22 mouse cellular contexts compared by ENCODE assay signal in the genomic region with DNA sequence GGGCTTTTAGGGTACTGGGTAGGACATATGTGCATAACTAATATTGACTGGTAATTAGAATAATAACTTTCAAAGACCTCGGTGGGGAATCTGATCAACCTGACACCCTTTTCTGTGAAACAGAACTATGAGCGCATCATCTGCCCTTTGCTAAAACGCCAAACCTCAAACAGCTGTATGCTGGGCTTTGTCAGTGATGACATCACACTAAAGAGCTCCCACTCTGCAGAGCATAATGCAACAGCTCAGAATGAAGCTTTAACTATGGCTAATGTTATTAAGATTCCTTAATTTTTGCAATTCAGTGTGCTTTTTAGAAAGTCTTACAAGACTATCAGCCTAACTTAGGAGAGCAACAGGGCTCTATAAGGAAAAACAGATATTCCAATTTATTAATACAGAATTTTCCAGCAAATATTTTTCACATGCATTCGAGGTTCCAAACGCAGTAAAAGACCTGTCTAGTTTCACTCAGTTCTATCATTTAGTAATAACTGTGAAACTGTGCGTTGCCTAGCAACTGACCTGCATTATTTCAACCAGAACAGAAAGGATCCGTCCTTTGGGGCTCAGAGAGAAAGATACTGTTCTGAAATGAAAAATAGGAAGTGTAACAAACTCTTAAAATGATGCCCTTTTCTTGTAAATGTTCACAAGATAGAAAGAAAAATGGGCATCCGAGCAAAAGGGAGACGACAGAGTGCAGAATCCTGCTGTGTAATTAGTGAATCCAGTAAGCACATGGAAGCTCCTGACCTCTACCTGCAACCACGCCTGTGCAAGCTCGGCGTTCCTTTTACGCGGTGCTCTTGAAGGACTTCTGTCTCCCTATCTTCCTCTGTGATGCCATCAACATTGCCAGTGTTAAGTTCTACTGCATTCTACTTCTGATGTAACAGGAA.
A peak's percentile ranks its signal among the peaks of the same experiment; 100 is the strongest.
DNase-seq lines count a peak whose midpoint lies in the region; ATAC-seq and TF ChIP-seq lines count a peak whose summit lies in the region.
"Had no signal": no experiment of that assay in that cellular context is flagged by ENCODE, and none has a peak within 500 bp of the region (broad histone marks: within the 10 kb centered on the region; RNA-seq: fewer than 3 reads in every experiment).

No protein-coding gene starts in this region.

- H3K27me3 ChIP-seq in forebrain, embryonic 13.5 days, result no peaks in the 10 kb centered on the region
- no peaks in the 10 kb centered on the region for H3K27me3 ChIP-seq in forebrain, embryonic 10.5 days (ENCODE audit: poor library complexity, severe bottlenecking)
- H3K27me3 ChIP-seq in hindbrain, postnatal 0 days (ENCODE audit: insufficient read depth, low read length), result no peaks in the 10 kb centered on the region
- H3K27me3 ChIP-seq in hindbrain, embryonic 12.5 days, result no peaks in the 10 kb centered on the region
- no peaks in the 10 kb centered on the region for H3K27me3 ChIP-seq in midbrain, embryonic 16.5 days (ENCODE audit: control insufficient read depth, insufficient read depth, low read depth, low read length)
- H3K27me3 ChIP-seq in midbrain, embryonic 10.5 days (ENCODE audit: low read depth, poor library complexity, severe bottlenecking), result no peaks in the 10 kb centered on the region
- H3K27me3 ChIP-seq: embryonic facial prominence, embryonic 13.5 days; liver, embryonic 12.5 days had no signal

- no peak overlapping the region for H3K4me2 ChIP-seq in forebrain, embryonic 13.5 days
- peak overlapping the region; percentile 39 for H3K4me2 ChIP-seq in hindbrain, postnatal 0 days (ENCODE audit: low read depth, low read length)
- no peak overlapping the region for H3K4me2 ChIP-seq in hindbrain, embryonic 12.5 days (replicated peaks)
- peak overlapping the region; percentile 41 for H3K4me2 ChIP-seq in midbrain, embryonic 16.5 days (ENCODE audit: low read length)
- H3K4me2 ChIP-seq: embryonic facial prominence, embryonic 13.5 days; liver, embryonic 12.5 days; lung, embryonic 14.5 days had no signal

- H3K4me1 ChIP-seq in forebrain, embryonic 13.5 days, result no peaks in the 10 kb centered on the region
- no peaks in the 10 kb centered on the region for H3K4me1 ChIP-seq in forebrain, embryonic 10.5 days
- no peaks in the 10 kb centered on the region for H3K4me1 ChIP-seq in hindbrain, postnatal 0 days (ENCODE audit: insufficient read depth, low read length)
- no peaks in the 10 kb centered on the region for H3K4me1 ChIP-seq in hindbrain, embryonic 12.5 days
- peaks cover 12% of the 10 kb centered on the region for H3K4me1 ChIP-seq in midbrain, embryonic 16.5 days (ENCODE audit: control insufficient read depth, insufficient read depth, low read length)
- no peaks in the 10 kb centered on the region for H3K4me1 ChIP-seq in midbrain, embryonic 10.5 days
- H3K4me1 ChIP-seq: embryonic facial prominence, embryonic 13.5 days had no signal

- no peak overlapping the region for H3K9ac ChIP-seq in forebrain, embryonic 13.5 days
- H3K9ac ChIP-seq in hindbrain, postnatal 0 days (replicated peaks; ENCODE audit: low read length), result no peak overlapping the region
- no peak overlapping the region for H3K9ac ChIP-seq in hindbrain, embryonic 12.5 days
- H3K9ac ChIP-seq in midbrain, embryonic 16.5 days (ENCODE audit: low read depth, low read length), result peak overlapping the region; percentile 38; the same call in 1 of the 2 replicates
- H3K9ac ChIP-seq: embryonic facial prominence, embryonic 13.5 days; liver, embryonic 12.5 days; lung, embryonic 14.5 days had no signal

- no peaks in the 10 kb centered on the region for H3K9me3 ChIP-seq in forebrain, embryonic 13.5 days (replicated peaks)
- H3K9me3 ChIP-seq in forebrain, embryonic 10.5 days, result no peaks in the 10 kb centered on the region
- H3K9me3 ChIP-seq in hindbrain, postnatal 0 days (ENCODE audit: low read length), result no peaks in the 10 kb centered on the region
- H3K9me3 ChIP-seq in hindbrain, embryonic 12.5 days (replicated peaks), result no peaks in the 10 kb centered on the region
- H3K9me3 ChIP-seq in midbrain, embryonic 16.5 days (replicated peaks; ENCODE audit: control insufficient read depth, low read length, poor library complexity, severe bottlenecking), result no peaks in the 10 kb centered on the region
- H3K9me3 ChIP-seq in midbrain, embryonic 10.5 days (replicated peaks), result no peaks in the 10 kb centered on the region
- H3K9me3 ChIP-seq: embryonic facial prominence, embryonic 13.5 days; liver, embryonic 12.5 days had no signal

- no peaks in the 10 kb centered on the region for H3K36me3 ChIP-seq in forebrain, embryonic 13.5 days (ENCODE audit: poor library complexity, severe bottlenecking)
- H3K36me3 ChIP-seq in forebrain, embryonic 10.5 days (replicated peaks), result no peaks in the 10 kb centered on the region
- H3K36me3 ChIP-seq in hindbrain, postnatal 0 days (ENCODE audit: insufficient read depth, low read length), result no peaks in the 10 kb centered on the region
- H3K36me3 ChIP-seq in hindbrain, embryonic 12.5 days, result no peaks in the 10 kb centered on the region
- no peaks in the 10 kb centered on the region for H3K36me3 ChIP-seq in midbrain, embryonic 16.5 days (ENCODE audit: control insufficient read depth, insufficient read depth, low read length)
- no peaks in the 10 kb centered on the region for H3K36me3 ChIP-seq in midbrain, embryonic 10.5 days
- H3K36me3 ChIP-seq: embryonic facial prominence, embryonic 13.5 days; liver, embryonic 12.5 days had no signal

- ATAC-seq in forebrain, embryonic 13.5 days, result 0 out of 2 replicates have a peak, but pooled peaks have one; percentile 33
- ATAC-seq in hindbrain, postnatal 0 days, result peak; percentile 77
- no peak for ATAC-seq in hindbrain, embryonic 12.5 days (ENCODE audit: low FRiP score)
- peak; percentile 94 for ATAC-seq in midbrain, embryonic 16.5 days
- ATAC-seq: activated CD4-positive, CD25-positive, alpha-beta regulatory T cell, adult 4 months; CD4-positive, CD25-positive, alpha-beta regulatory T cell, adult 4 months; liver, embryonic 12.5 days had no signal

- intact Hi-C loops in gastrocnemius, postnatal 36 days (cut with DNase I), result no loop called here

- WGBS in forebrain, embryonic 13.5 days, result 75% methylated on average over 14 of the region's 14 CpGs
- 80% methylated on average over 14 of the region's 14 CpGs for WGBS in forebrain, embryonic 10.5 days
- 46% methylated on average over 14 of the region's 14 CpGs for WGBS in hindbrain, postnatal 0 days
- 64% methylated on average over 14 of the region's 14 CpGs for WGBS in hindbrain, embryonic 12.5 days
- 48% methylated on average over 14 of the region's 14 CpGs for WGBS in midbrain, embryonic 16.5 days
- WGBS in midbrain, embryonic 10.5 days, result 83% methylated on average over 14 of the region's 14 CpGs

- no peak for DNase-seq in forebrain, embryonic 10.5 days (ENCODE audit: extremely low spot score, low spot score)
- DNase-seq in hindbrain, postnatal 0 days (ENCODE audit: low spot score), result peak; percentile 63
- no peak for DNase-seq in midbrain, embryonic 10.5 days (ENCODE audit: low spot score)
- no peak for DNase-seq in yolk sac, embryonic 10.5 days (ENCODE audit: low spot score)
- no peak for DNase-seq in gastrocnemius, postnatal 36 days
- DNase-seq: adrenal gland, postnatal 10 days; cerebellum, adult 11-12 months; cerebellum, postnatal 14 days; gastrocnemius, postnatal 14 days; kidney, adult 18-20 months; left cerebral cortex, postnatal 4 days; lung, embryonic 14.5 days; lung, postnatal 36 days; thymus, postnatal 25 days had no signal

- TF ChIP-seq CTCF in hindbrain, postnatal 0 days (IDR thresholded peaks at IDR 0.05; ENCODE audit: low read depth), result no peak

- no peak overlapping the region for H3K27ac ChIP-seq in forebrain, embryonic 13.5 days
- H3K27ac ChIP-seq in forebrain, embryonic 10.5 days, result no peak overlapping the region
- H3K27ac ChIP-seq in hindbrain, postnatal 0 days, result peak overlapping the region; percentile 27; the same call in 1 of the 2 replicates
- H3K27ac ChIP-seq in hindbrain, embryonic 12.5 days, result no peak overlapping the region
- H3K27ac ChIP-seq in midbrain, embryonic 16.5 days (ENCODE audit: low read length), result peak overlapping the region; percentile 77
- H3K27ac ChIP-seq in midbrain, embryonic 10.5 days (replicated peaks), result no peak overlapping the region
- H3K27ac ChIP-seq: embryonic facial prominence, embryonic 13.5 days; kidney, postnatal 0 days; liver, embryonic 12.5 days had no signal

- no peak overlapping the region for H3K4me3 ChIP-seq in forebrain, embryonic 13.5 days
- no peak overlapping the region for H3K4me3 ChIP-seq in forebrain, embryonic 10.5 days
- peak overlapping the region; percentile 18; the same call in 1 of the 2 replicates for H3K4me3 ChIP-seq in hindbrain, postnatal 0 days (ENCODE audit: low read length)
- no peak overlapping the region for H3K4me3 ChIP-seq in hindbrain, embryonic 12.5 days
- peak overlapping the region; percentile 24 for H3K4me3 ChIP-seq in midbrain, embryonic 16.5 days (ENCODE audit: low read depth, low read length)
- H3K4me3 ChIP-seq in midbrain, embryonic 10.5 days, result no peak overlapping the region
- H3K4me3 ChIP-seq: embryonic facial prominence, embryonic 13.5 days; liver, embryonic 12.5 days had no signal

Comparison
In these comparisons a context has a peak if more than half of its experiments do, and no peak if none do; other contexts are left out.
1. H3K27ac ChIP-seq: peak in hindbrain, postnatal 0 days (single experiment) and midbrain, embryonic 16.5 days (single experiment); none in forebrain, embryonic 13.5 days (single experiment), forebrain, embryonic 10.5 days (single experiment), hindbrain, embryonic 12.5 days (single experiment) and midbrain, embryonic 10.5 days (single experiment).
2. H3K4me2 ChIP-seq: peak in hindbrain, postnatal 0 days (single experiment) and midbrain, embryonic 16.5 days (single experiment); none in forebrain, embryonic 13.5 days (single experiment) and hindbrain, embryonic 12.5 days (single experiment).
3. H3K4me3 ChIP-seq: peak in hindbrain, postnatal 0 days (single experiment) and midbrain, embryonic 16.5 days (single experiment); none in forebrain, embryonic 13.5 days (single experiment), forebrain, embryonic 10.5 days (single experiment), hindbrain, embryonic 12.5 days (single experiment) and midbrain, embryonic 10.5 days (single experiment).